8 mouse cellular contexts compared by ENCODE assay signal in the genomic region with DNA sequence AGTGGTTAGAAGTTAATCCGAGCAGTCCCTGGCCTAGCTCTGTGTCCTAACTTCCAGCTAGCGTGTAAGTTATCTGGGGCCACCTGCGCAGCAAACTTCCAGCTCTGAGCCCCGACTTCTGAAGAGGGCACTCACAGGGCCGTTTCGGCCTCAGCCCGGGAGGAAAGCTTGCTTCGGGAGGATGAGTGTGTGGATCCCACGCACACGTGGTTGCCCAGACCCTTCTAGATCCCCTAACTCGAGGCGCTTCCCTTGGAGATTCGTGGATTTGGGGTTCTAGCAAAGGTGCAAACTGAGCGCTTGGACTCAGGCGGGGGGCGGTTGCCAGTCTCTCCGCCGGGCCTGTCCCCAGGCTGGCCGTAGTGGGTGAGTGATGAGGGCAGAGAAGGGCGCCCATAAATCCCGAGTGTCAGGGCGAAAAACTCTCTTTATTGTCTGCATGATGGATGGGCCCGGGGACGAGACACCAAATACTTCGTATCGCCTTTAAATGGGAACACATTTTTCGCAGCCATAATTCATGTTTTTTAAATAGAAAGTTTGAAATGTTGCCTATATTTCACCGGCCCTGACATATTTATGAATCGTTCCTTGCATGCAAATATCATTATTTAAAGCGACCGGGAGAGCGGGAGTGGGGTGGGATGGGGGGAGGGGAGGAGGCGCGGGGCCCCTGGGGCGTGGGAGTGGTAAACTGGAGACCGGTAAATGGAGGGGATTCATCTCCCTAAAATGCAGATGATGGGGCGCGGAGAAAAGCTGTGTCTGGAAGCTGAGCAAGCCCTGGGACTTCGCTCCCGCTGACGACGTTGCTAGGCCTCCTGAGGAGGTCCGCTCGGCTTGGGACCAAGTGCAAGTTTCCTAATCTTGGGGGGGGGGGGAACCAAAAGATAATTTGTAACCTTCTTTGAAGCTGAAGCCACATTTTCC. TPM values are rescaled to one million over a fixed set of nuclear protein-coding genes. Genes with fewer than 3 reads are reported as not detected.
A peak's percentile ranks its signal among the peaks of the same experiment; 100 is the strongest.
DNase-seq lines count a peak whose midpoint lies in the region; ATAC-seq and TF ChIP-seq lines count a peak whose summit lies in the region.

No protein-coding gene starts in this region.

- in situ Hi-C loops in CH12.LX (cut with MboI; ENCODE audit: low pct_ligation_motif_present, low pct_unique_long_range_greater_than_20kb, low sequenced_read_pairs), result no loop called here

- WGBS in forebrain, embryonic 16.5 days, result 4% methylated on average over 44 of the region's 44 CpGs

- TF ChIP-seq CTCF in CH12.LX (conservative IDR thresholded peaks at IDR 0.05 in 1 of 2, IDR thresholded peaks at IDR 0.05 in 1 of 2; ENCODE audit: low read depth in 2 of 2, low read length in 2 of 2), result no peak

- dilution Hi-C loops in CH12.LX (cut with MboI; ENCODE audit: extremely low pct_ligation_motif_present, extremely low pct_unique_long_range_greater_than_20kb, low sequenced_read_pairs), result no loop called here

- no peaks in the 10 kb centered on the region for H3K36me3 ChIP-seq in CH12.LX (replicated peaks in 1 of 2; ENCODE audit: control insufficient read depth in 1 of 2, insufficient read depth in 1 of 2, low read length in 1 of 2)
- no peaks in the 10 kb centered on the region for H3K36me3 ChIP-seq in forebrain, embryonic 16.5 days (ENCODE audit: control insufficient read depth, insufficient read depth)

- TF ChIP-seq POLR2A in CH12.LX (IDR thresholded peaks at IDR 0.05; ENCODE audit: low read depth, low read length), result no peak

- TF ChIP-seq EP300 in CH12.LX (IDR thresholded peaks at IDR 0.05; ENCODE audit: low read length), result no peak

- no peaks in the 10 kb centered on the region for H3K79me2 ChIP-seq in CH12.LX (replicated peaks; ENCODE audit: control insufficient read depth, extremely low read depth, insufficient read depth, poor library complexity, severe bottlenecking)

- H3K4me2 ChIP-seq in CH12.LX (ENCODE audit: insufficient read depth, low read depth, poor library complexity, severe bottlenecking), result peak overlapping the region; percentile 52
- H3K4me2 ChIP-seq in forebrain, embryonic 16.5 days (ENCODE audit: low read length), result peak overlapping the region; percentile 57

- no peak for DNase-seq in CH12.LX (ENCODE audit: extremely low read depth)
- DNase-seq in adrenal gland, adult 8-10 months, result peak; percentile 58
- DNase-seq in kidney, postnatal 10 days, result peak; percentile 72
- DNase-seq in cerebellum, adult 8-10 months, result no peak
- DNase-seq in layer of hippocampus, adult 8-10 months (ENCODE audit: low spot score in 2 of 2), result no peak

- no peak overlapping the region for H3K4me3 ChIP-seq in CH12.LX (replicated peaks in 1 of 3; ENCODE audit: low read depth in 2 of 3, low read length in 2 of 3, poor library complexity in 1 of 3)
- peak overlapping the region; percentile 45 for H3K4me3 ChIP-seq in forebrain, embryonic 16.5 days (replicated peaks; ENCODE audit: low read length)

- H3K9ac ChIP-seq in CH12.LX (ENCODE audit: insufficient read depth, low read depth), result no peak overlapping the region
- 0 out of 2 replicates have a peak overlapping the region, but pooled peaks have one; percentile 10 for H3K9ac ChIP-seq in forebrain, embryonic 16.5 days (replicated peaks; ENCODE audit: low read depth, low read length)

- peaks cover 8% of the 10 kb centered on the region for H3K9me3 ChIP-seq in CH12.LX (replicated peaks; ENCODE audit: low read length)
- H3K9me3 ChIP-seq in forebrain, embryonic 16.5 days (ENCODE audit: control insufficient read depth, low read length), result no peaks in the 10 kb centered on the region

- no peak for ATAC-seq in forebrain, embryonic 16.5 days
- ATAC-seq in megakaryocyte progenitor cell, adult 5-6 weeks (replicated peaks; ENCODE audit: poor library complexity), result peak; percentile 32
- no peak for ATAC-seq in frontal cortex, adult (ENCODE audit: low TSS enrichment)

- H3K27ac ChIP-seq in CH12.LX (ENCODE audit: insufficient read depth, low read depth), result no peak overlapping the region
- H3K27ac ChIP-seq in forebrain, embryonic 16.5 days (ENCODE audit: low read length), result no peak overlapping the region

- peaks cover 0 to 22% of the 10 kb centered on the region in 2 experiments; a peak in 2 of 4 replicates for H3K4me1 ChIP-seq in CH12.LX (ENCODE audit: control insufficient read depth in 1 of 2, insufficient read depth in 2 of 2)
- peaks cover 28% of the 10 kb centered on the region for H3K4me1 ChIP-seq in forebrain, embryonic 16.5 days (replicated peaks; ENCODE audit: control insufficient read depth, insufficient read depth, low read length)

- peaks cover 2% of the 10 kb centered on the region for H3K27me3 ChIP-seq in CH12.LX (replicated peaks)
- H3K27me3 ChIP-seq in forebrain, embryonic 16.5 days (replicated peaks; ENCODE audit: control insufficient read depth, insufficient read depth, low read length), result peaks cover 55% of the 10 kb centered on the region

- TF ChIP-seq RAD21 in CH12.LX (IDR thresholded peaks at IDR 0.05; ENCODE audit: low read depth, low read length), result no peak

TF ChIP-seq in CH12.LX, 34 proteins besides CTCF, POLR2A, EP300 and RAD21:
- no peak for TF ChIP-seq JUN (IDR thresholded peaks at IDR 0.05; ENCODE audit: insufficient read depth, low read depth, low read length)
- TF ChIP-seq MEF2A (IDR thresholded peaks at IDR 0.05; ENCODE audit: borderline replicate concordance, low read depth, low read length), result no peak
- no peak for TF ChIP-seq E2F4 (IDR thresholded peaks at IDR 0.05; ENCODE audit: insufficient replicate concordance, low read depth, low read length)
- no peak for TF ChIP-seq TBP (conservative IDR thresholded peaks at IDR 0.05; ENCODE audit: low read depth, low read length)
- TF ChIP-seq MAFK (IDR thresholded peaks at IDR 0.05; ENCODE audit: insufficient replicate concordance, low read length), result no peak
- no peak for TF ChIP-seq TCF12 (IDR thresholded peaks at IDR 0.05; ENCODE audit: low read depth, low read length)
- TF ChIP-seq GABPA (IDR thresholded peaks at IDR 0.05; ENCODE audit: insufficient replicate concordance, low read depth, low read length), result no peak
- TF ChIP-seq ZC3H11A (IDR thresholded peaks at IDR 0.05; ENCODE audit: low read depth, low read length), result no peak
- no peak for TF ChIP-seq IRF4 (IDR thresholded peaks at IDR 0.05; ENCODE audit: low read depth, low read length)
- TF ChIP-seq ZKSCAN1 (IDR thresholded peaks at IDR 0.05; ENCODE audit: borderline replicate concordance, low read depth, low read length), result no peak
- no peak for TF ChIP-seq PAX5 (IDR thresholded peaks at IDR 0.05; ENCODE audit: low read length)
TF ChIP-seq in CH12.LX: peak in this region for 0.

RNA-seq across cellular contexts. Expression of a gene that starts 4.9 kb away (rescaled TPM):
- not detected in 2 replicates for total RNA-seq in CH12.LX (2012; rRNA removed)
- total RNA-seq in CH12.LX (2014; rRNA removed), result not detected in 2 replicates
- polyA plus RNA-seq in CH12.LX (2012; ENCODE audit: insufficient read length, low read depth), result not detected in 2 replicates
- total RNA-seq in adrenal gland, adult 8-10 months (2022), result 10 to 100 TPM; 30.6 to 41.2 (median 34.7) TPM
- 5.4 and 5.5 TPM in 2 replicates for polyA plus RNA-seq in forebrain, embryonic 16.5 days (2015; fragmentation: Nextera tagmentation; extraction: Ambion mirVana)
- 0.30 and 0.44 TPM in 2 replicates for total RNA-seq in megakaryocyte progenitor cell, adult 5-6 weeks (2015)
- total RNA-seq in megakaryocyte progenitor cell, adult 5-6 weeks (2017), result 0.03 and 0.12 TPM in 2 replicates
- 1 to 10 TPM; 2.5 to 3.4 (median 3.1) TPM for total RNA-seq in layer of hippocampus, adult 8-10 months (2022)

RNA-seq across cellular contexts. Expression of a gene that starts 25.2 kb away (rescaled TPM):
- total RNA-seq in CH12.LX (2012; rRNA removed) (0.63 and 0.89 TPM in 2 replicates), CH12.LX (2014; rRNA removed) (1.9 TPM in 2 replicates)
- 2.8 and 3.7 TPM in 2 replicates for polyA plus RNA-seq in CH12.LX (2012; ENCODE audit: insufficient read length, low read depth)
- total RNA-seq in adrenal gland, adult 8-10 months (2022), result 1 to 10 TPM; 3.4 to 8.5 (median 5.7) TPM
- 0.30 TPM in 1 of 2 replicates, not detected in the other for polyA plus RNA-seq in forebrain, embryonic 16.5 days (2015; fragmentation: Nextera tagmentation; extraction: Ambion mirVana)
- total RNA-seq in megakaryocyte progenitor cell, adult 5-6 weeks (2015), result 25.9 and 27.0 TPM in 2 replicates
- 14.6 and 20.9 TPM in 2 replicates for total RNA-seq in megakaryocyte progenitor cell, adult 5-6 weeks (2017)
- 1 to 10 TPM in 3 of 4 experiments, under 1 TPM in 1; 0.59 to 4.9 (median 1.8) TPM for total RNA-seq in layer of hippocampus, adult 8-10 months (2022)

Comparison
In these comparisons a context has a peak if more than half of its experiments do, and no peak if none do; other contexts are left out.
1. DNase-seq: peak in adrenal gland, adult 8-10 months (single experiment) and kidney, postnatal 10 days (single experiment); none in CH12.LX (single experiment), cerebellum, adult 8-10 months (single experiment) and layer of hippocampus, adult 8-10 months (0 of 2).
2. RNA of a gene that starts 4.9 kb away (total RNA-seq): 30.6 to 41.2 TPM in adrenal gland, adult 8-10 months; 2.5 to 3.4 TPM in layer of hippocampus, adult 8-10 months, 0.03 to 0.44 TPM in megakaryocyte progenitor cell, adult 5-6 weeks and not detected in CH12.LX; every median in the first group is over 4 times any median in the second.